Mouse (Mus musculus) lung, postnatal 0 days (tissue): Measurements from ENCODE around the gene Mob2. TPM values are rescaled to one million over a fixed set of nuclear protein-coding genes. Genes with fewer than 3 reads are reported as not detected.
A peak's percentile ranks its signal among the peaks of the same experiment; 100 is the strongest.

Experiments
- ATAC-seq: fragments of 200-750 bp; cut with Nextera tagmentation; 2 replicates; pipeline ENCODE4 v1.8.0; 2017; ENCODE audit warnings: moderate library complexity
- DNase-seq: peaks from one replicate; pipeline ENCODE4 v3.0.0-alpha.2; 2016; ENCODE audit warnings: low spot score
- H3K27ac ChIP-seq: fragments of 300-500 bp; sonication (generic); 2 replicates; pipeline ENCODE4 v1.5.1; 2014; ENCODE audit warnings: antibody characterized with exemption, mild to moderate bottlenecking, low read length, mixed read lengths
- H3K27me3 ChIP-seq: fragments of 300-500 bp; sonication (generic); replicated peaks from 2 replicates; pipeline ENCODE4 v1.6.1; 2014; ENCODE audit warnings: low read length, mixed read lengths; ENCODE audit not compliant: insufficient read depth
- H3K36me3 ChIP-seq: fragments of 300-500 bp; sonication (generic); 2 replicates; pipeline ENCODE4 v1.6.1; 2014; ENCODE audit warnings: low read length, mixed read lengths; ENCODE audit not compliant: insufficient read depth
- H3K4me1 ChIP-seq: fragments of 300-500 bp; sonication (generic); 2 replicates; pipeline ENCODE4 v1.6.1; 2014; ENCODE audit warnings: antibody characterized with exemption, low read depth, low read length, mixed read lengths; ENCODE audit not compliant: insufficient read depth
- H3K4me2 ChIP-seq: fragments of 300-500 bp; sonication (generic); replicated peaks from 2 replicates; pipeline ENCODE4 v1.6.1; 2014; ENCODE audit warnings: low read depth, mild to moderate bottlenecking, low read length, moderate library complexity, mixed read lengths
- H3K4me3 ChIP-seq: fragments of 300-500 bp; sonication (generic); 2 replicates; pipeline ENCODE4 v1.5.1; 2014; ENCODE audit warnings: low read depth, low read length
- H3K9ac ChIP-seq: fragments of 300-500 bp; sonication (generic); replicated peaks from 2 replicates; pipeline ENCODE4 v1.6.1; 2014; ENCODE audit warnings: low read depth, mild to moderate bottlenecking
- H3K9me3 ChIP-seq: fragments of 300-500 bp; sonication (generic); 2 replicates; pipeline ENCODE4 v1.6.1; 2016; ENCODE audit warnings: low read length, mixed read lengths
- CTCF ChIP-seq: IDR thresholded peaks from 2 replicates; pipeline ENCODE4 v1.5.1; 2016; ENCODE audit warnings: antibody characterized with exemption, mild to moderate bottlenecking
- EP300 ChIP-seq: IDR thresholded peaks from 2 replicates; pipeline ENCODE4 v1.6.1; 2016; ENCODE audit warnings: antibody characterized with exemption, mild to moderate bottlenecking, control low read depth
- WGBS: fragments of 180-500 bp; shearing (Covaris S2); extraction: QIAGEN DNeasy Blood & Tissue Kit; methylation state at CpG from one replicate; pipeline ENCODE4 v1.1.7; 2014; 5-methylcytosine and 5-hydroxymethylcytosine counted together
- polyA plus RNA-seq: library from polyadenylated mRNA; unstranded; fragments of >200 nt; fragmentation: Nextera tagmentation; extraction: Ambion mirVana; gene quantifications from 2 replicates; pipeline ENCODE4 v1.2.1, GENCODE M21; 2015

Gene Mob2
- polyA plus RNA-seq, 1 experiment from 2014 or later, result 104 TPM

DNA sequence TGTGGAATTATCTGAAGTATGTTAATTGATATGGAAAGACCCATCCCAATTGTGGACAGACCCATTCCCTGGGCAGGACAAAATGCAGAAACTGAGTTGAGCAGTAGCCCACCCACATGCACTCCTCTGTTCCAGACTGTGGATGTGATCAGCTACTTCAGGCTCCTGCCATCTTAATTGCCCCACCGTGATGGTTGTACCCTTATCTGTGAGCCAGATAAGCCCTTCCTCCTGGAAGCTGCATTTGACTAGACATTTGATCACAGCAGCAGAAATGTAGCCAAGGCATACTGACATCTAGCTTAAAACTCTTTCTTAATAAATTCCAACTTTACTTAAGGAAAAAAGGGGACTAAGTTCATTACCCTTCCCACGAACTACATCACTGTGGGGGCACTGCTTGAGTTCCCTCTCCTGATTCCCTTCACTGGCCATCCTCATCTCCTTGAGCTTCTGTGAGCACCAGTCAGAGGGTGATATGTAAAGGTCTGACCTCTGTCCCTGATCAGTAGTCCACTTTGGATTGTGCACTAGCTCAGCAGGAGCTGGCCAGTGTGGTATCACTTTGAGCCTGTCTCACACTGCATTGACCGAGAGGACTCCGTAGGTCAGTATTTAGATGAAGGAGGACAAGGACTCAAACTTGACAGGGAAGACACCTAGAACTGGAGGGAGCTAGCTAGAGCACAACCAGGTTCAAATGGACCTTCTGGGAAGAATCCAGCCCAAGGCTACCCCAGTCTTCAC lies 25.5 kb upstream of the Mob2 start:
- WGBS, result 76% methylated on average over 4 of the region's 4 CpGs
- TF ChIP-seq EP300 (no peak), CTCF (no peak)
- H3K9me3 ChIP-seq, result no peaks in the 10 kb centered on the region
- H3K4me3 ChIP-seq, result no peak overlapping the region
- no peak overlapping the region for H3K27ac ChIP-seq
- H3K4me2 ChIP-seq, result no peak overlapping the region
- H3K27me3 ChIP-seq, result peaks cover 18% of the 10 kb centered on the region; the same call in 1 of the 2 replicates
- peaks cover 11% of the 10 kb centered on the region for H3K4me1 ChIP-seq
- H3K9ac ChIP-seq, result no peak overlapping the region
- no peaks in the 10 kb centered on the region for H3K36me3 ChIP-seq
- ATAC-seq, result no peak
- no peak for DNase-seq

DNA sequence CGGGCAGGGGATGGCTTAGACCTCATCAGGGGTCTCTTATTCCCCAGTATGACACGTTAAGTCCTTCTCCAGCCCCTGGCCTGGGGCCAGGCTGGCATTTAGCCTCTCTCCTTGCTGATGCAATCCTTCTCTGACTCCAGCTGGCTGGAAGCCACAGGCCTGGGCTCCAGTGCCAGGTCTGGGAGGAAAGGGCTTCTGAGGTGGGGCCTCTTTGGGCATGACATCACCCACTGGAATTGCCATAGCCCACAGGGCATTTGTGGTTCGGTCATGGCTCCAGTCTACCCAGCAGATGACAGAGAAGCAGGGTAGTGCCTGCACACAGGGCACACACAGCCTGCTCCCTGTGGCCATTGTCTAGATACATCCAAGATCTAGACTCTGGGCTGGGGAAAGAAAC lies 24.0 kb upstream of the Mob2 start:
- H3K27me3 ChIP-seq, result peaks cover 22% of the 10 kb centered on the region; the same call in 1 of the 2 replicates
- WGBS, result 26% methylated on average over 3 of the region's 3 CpGs
- no peaks in the 10 kb centered on the region for H3K36me3 ChIP-seq
- no peak overlapping the region for H3K4me2 ChIP-seq
- peaks cover 11% of the 10 kb centered on the region for H3K4me1 ChIP-seq
- no peak overlapping the region for H3K4me3 ChIP-seq
- no peak overlapping the region for H3K27ac ChIP-seq
- ATAC-seq (peak; percentile 78), DNase-seq (peak; percentile 88)
- TF ChIP-seq EP300 (no peak), CTCF (no peak)
- no peak overlapping the region for H3K9ac ChIP-seq
- H3K9me3 ChIP-seq, result no peaks in the 10 kb centered on the region

DNA sequence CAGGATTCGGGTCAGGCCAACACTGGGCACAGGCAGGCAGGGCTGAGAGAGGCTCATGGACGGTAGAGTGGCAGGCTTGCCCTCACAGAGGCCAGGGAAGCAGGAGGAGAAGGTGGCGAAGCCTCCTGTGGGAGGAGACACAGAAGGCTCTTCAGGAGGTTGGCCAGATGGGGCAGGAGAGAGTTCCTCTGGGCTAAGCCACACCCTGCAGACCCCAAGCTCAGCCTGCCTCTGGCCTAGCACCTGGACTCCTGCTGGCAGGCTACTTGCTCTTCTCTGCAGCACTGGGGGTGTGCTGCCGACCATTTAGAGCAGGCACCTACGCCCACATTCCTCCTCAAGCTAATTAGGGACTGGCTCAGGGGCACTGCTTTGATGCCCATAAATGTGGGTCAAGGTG lies 23.5 kb upstream of the Mob2 start:
- H3K4me1 ChIP-seq, result peaks cover 11% of the 10 kb centered on the region
- DNase-seq, result peak; percentile 51
- peak; percentile 53 for ATAC-seq
- H3K27me3 ChIP-seq, result peaks cover 22% of the 10 kb centered on the region; the same call in 1 of the 2 replicates
- H3K9ac ChIP-seq, result no peak overlapping the region
- H3K36me3 ChIP-seq, result no peaks in the 10 kb centered on the region
- no peak overlapping the region for H3K4me2 ChIP-seq
- no peak for TF ChIP-seq EP300
- no peak; the same call in 1 of the 2 replicates for TF ChIP-seq CTCF
- WGBS, result 24% methylated on average over 5 of the region's 5 CpGs
- no peak overlapping the region for H3K27ac ChIP-seq
- H3K4me3 ChIP-seq, result no peak overlapping the region
- no peaks in the 10 kb centered on the region for H3K9me3 ChIP-seq

DNA sequence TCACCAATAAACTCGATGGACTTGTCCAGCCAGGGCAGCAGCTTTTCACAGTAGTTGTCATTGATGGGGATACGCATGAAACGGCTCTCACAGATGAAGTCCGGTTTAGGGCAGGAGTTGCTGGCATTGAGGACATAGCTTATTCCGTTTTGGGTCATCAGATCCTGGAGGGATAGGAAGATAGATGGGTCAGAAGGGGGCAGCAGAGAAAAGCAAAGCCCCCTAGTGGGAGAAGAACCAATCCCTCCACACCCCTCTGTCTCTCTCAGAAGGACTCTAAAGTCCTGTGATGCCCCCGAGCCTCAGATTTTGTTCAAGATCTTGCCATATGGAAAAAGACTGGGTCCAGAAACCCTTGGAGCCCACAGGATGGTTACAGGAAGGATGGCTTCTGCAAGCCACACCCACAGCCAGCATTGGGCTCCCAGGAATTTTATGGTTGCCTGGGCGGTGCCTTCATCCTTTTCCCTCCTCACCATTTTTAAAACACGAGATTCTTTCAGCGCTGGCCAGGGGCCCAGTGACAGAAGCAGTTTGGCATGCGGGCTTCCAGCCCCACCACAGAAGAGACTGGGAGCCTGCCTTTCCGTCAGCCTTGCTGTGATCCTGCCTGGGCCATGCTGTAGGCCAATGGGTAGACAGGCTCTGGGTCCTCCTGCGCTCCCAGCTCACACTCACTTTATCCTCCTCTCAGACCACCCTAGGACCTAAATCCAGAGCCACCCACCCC lies 22.9 kb upstream of the Mob2 start:
- H3K4me2 ChIP-seq, result no peak overlapping the region
- ATAC-seq, result peak; percentile 42
- peaks cover 11% of the 10 kb centered on the region for H3K4me1 ChIP-seq
- 35% methylated on average over 12 of the region's 12 CpGs for WGBS
- H3K9me3 ChIP-seq, result no peaks in the 10 kb centered on the region
- no peak for TF ChIP-seq EP300
- TF ChIP-seq CTCF, result peak; percentile 30
- H3K9ac ChIP-seq, result no peak overlapping the region
- H3K36me3 ChIP-seq, result no peaks in the 10 kb centered on the region
- peaks cover 22% of the 10 kb centered on the region; the same call in 1 of the 2 replicates for H3K27me3 ChIP-seq
- DNase-seq, result peak; percentile 58
- H3K27ac ChIP-seq, result no peak overlapping the region
- H3K4me3 ChIP-seq, result no peak overlapping the region

DNA sequence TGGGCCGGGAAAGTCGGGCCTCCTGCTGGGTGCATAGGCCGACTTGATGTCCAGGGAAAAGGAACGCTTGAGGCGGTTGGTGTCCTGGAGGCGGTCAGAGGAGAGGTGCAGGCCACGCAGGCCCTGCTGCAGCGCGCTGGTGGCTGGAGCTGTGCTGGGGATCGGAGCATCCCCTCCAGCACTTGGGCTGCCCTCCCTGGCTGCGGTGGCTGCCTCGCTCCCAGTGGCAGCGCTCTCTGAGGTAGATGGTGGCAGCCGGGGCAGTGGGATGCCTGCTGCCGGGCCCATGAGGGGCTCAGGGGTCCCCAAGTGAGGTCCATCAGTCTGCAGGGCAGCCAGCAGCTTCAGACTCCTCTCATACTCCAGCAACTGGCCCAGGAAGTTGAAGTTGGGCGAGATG lies 21.7 kb upstream of the Mob2 start:
- TF ChIP-seq EP300 (no peak), CTCF (no peak)
- no peak overlapping the region for H3K9ac ChIP-seq
- ATAC-seq (no peak), DNase-seq (no peak)
- no peak overlapping the region for H3K4me2 ChIP-seq
- no peak overlapping the region for H3K27ac ChIP-seq
- peaks cover 22% of the 10 kb centered on the region; the same call in 1 of the 2 replicates for H3K27me3 ChIP-seq
- H3K36me3 ChIP-seq, result no peaks in the 10 kb centered on the region
- H3K4me3 ChIP-seq, result no peak overlapping the region
- WGBS, result 64% methylated on average over 11 of the region's 16 CpGs
- peaks cover 11% of the 10 kb centered on the region for H3K4me1 ChIP-seq
- H3K9me3 ChIP-seq, result no peaks in the 10 kb centered on the region

DNA sequence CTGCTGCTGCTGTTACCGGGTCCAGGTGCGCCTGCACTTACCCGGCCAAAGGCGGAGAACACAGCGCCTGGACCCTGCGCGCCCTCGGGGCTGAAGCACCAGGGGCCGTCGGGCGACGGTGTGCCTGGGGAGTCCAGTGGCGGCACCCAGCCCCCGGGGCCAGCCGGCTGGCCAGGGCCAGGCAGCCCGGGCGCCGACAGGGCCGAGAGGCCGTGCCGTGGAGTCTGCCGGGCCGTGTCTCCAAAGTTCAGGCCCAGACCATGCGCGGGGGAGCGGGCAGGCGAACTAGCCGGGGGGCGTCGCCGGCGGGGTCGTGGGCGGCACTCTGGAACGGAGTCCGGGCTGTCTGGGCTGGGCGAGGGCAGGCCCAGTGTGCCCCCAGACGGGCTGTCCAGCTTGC lies 21.3 kb upstream of the Mob2 start:
- Histone ChIP-seq H3K27ac (no peak overlapping the region), H3K4me1 (peaks cover 11% of the 10 kb centered on the region), H3K4me3 (peak overlapping the region; percentile 10; the same call in 1 of the 2 replicates), H3K9ac (no peak overlapping the region), H3K27me3 (peaks cover 22% of the 10 kb centered on the region; the same call in 1 of the 2 replicates), H3K36me3 (no peaks in the 10 kb centered on the region), H3K4me2 (peak overlapping the region; percentile 25; the same call in 1 of the 2 replicates), H3K9me3 (no peaks in the 10 kb centered on the region)
- DNase-seq (no peak), ATAC-seq (no peak)
- WGBS, result 20% methylated on average over 26 of the region's 38 CpGs
- TF ChIP-seq EP300 (no peak), CTCF (no peak)
